Mouse (Mus musculus) testis, adult 2 months (tissue): ENCODE data around the gene Zfp1.

Source experiments
- CTCF ChIP-seq: fragments of 200-500 bp; IDR thresholded peaks from 2 replicates; pipeline ENCODE4 v1.5.1; 2012; ENCODE audit warnings: low read depth, mild to moderate bottlenecking, inconsistent platforms, low read length, moderate library complexity; ENCODE audit not compliant: control insufficient read depth, insufficient read depth, insufficient replicate concordance
- POLR2A ChIP-seq: fragments of 200-500 bp; IDR thresholded peaks from 2 replicates; pipeline ENCODE4 v1.6.1; 2012; ENCODE audit warnings: low read depth, mild to moderate bottlenecking, inconsistent platforms, low read length, moderate library complexity; ENCODE audit not compliant: control insufficient read depth

DNA sequence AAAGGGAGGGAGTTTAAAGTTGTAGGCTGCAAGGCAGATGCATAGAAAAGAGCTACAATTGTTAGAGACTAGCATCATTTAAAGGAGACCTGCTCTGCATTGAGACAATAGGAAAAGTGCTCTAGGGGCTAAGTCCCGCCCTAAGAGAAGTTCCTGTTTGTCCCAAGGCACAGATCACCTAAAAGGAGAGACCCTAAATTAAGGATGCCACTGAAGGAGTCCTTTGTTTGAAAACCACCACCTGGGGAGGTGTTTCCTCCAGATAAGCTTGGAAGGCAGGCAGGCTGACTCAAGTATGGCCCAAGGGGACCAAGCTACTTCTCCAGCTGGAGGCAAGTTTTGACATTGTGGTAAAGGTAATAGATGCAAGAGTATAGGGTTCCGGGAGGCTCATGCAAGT is 5.6 kb downstream of the Zfp1 start:
- TF ChIP-seq CTCF: no peak
- no peak for TF ChIP-seq POLR2A
